Mouse (Mus musculus): ENCODE data around the gene Raver2. TPM values are rescaled to one million over a fixed set of nuclear protein-coding genes. Genes with fewer than 3 reads are reported as not detected.

Raver2 gene
- total RNA-seq, 2 experiments from 2014 or later, result 2.2 to 2.4 TPM

Other genes starting within 250 kb of the Raver2 start
- not detected for gene Gm10577, start 48.3 kb upstream of the Raver2 start, total RNA-seq (2021)
- gene Jak1, start 196.3 kb downstream of the Raver2 start, total RNA-seq (2021), result 10 to 100 TPM; 86.8 to 93.7 TPM